Mouse (Mus musculus) kidney, postnatal 0 days (tissue): ENCODE measurements at regions not wholly inside any gene's neighbourhood (a gene's known extent, or its start where the extent isn't known, plus 50 kb on each side); places are given as distances from the start of the nearest gene placed in this dataset.
A peak's percentile ranks its signal among the peaks of the same experiment; 100 is the strongest.

Experiments
- ATAC-seq: fragments of 200-750 bp; cut with Nextera tagmentation; replicated peaks from 2 replicates; pipeline ENCODE4 v1.8.0; 2017; ENCODE audit warnings: low read depth, moderate number of reproducible peaks, moderate TSS enrichment, moderate library complexity; ENCODE audit not compliant: low FRiP score
- DNase-seq: peaks from one replicate; pipeline ENCODE4 v3.0.0-alpha.2; 2016; ENCODE audit warnings: low spot score
- H3K27ac ChIP-seq: fragments of 300-500 bp; sonication (generic); 2 replicates; pipeline ENCODE4 v1.5.1; 2014; ENCODE audit warnings: mild to moderate bottlenecking
- H3K27me3 ChIP-seq: fragments of 300-500 bp; sonication (generic); 2 replicates; pipeline ENCODE4 v1.6.1; 2014; ENCODE audit warnings: low read length, mixed read lengths; ENCODE audit not compliant: insufficient read depth
- H3K36me3 ChIP-seq: fragments of 300-500 bp; sonication (generic); 2 replicates; pipeline ENCODE4 v1.6.1; 2014; ENCODE audit warnings: low read length, mixed read lengths; ENCODE audit not compliant: insufficient read depth
- H3K4me1 ChIP-seq: fragments of 300-500 bp; sonication (generic); replicated peaks from 2 replicates; pipeline ENCODE4 v1.6.1; 2014; ENCODE audit warnings: antibody characterized with exemption, low read length, mixed read lengths; ENCODE audit not compliant: insufficient read depth
- H3K4me2 ChIP-seq: fragments of 300-500 bp; sonication (generic); 2 replicates; pipeline ENCODE4 v1.6.1; 2014; ENCODE audit warnings: mild to moderate bottlenecking, low read length, moderate library complexity, mixed read lengths
- H3K4me3 ChIP-seq: fragments of 300-500 bp; sonication (generic); replicated peaks from 2 replicates; pipeline ENCODE4 v1.5.1; 2014; ENCODE audit warnings: low read depth, low read length
- H3K9ac ChIP-seq: fragments of 300-500 bp; sonication (generic); 2 replicates; pipeline ENCODE4 v1.6.1; 2014; ENCODE audit warnings: low read depth, low read length
- H3K9me3 ChIP-seq: fragments of 300-500 bp; sonication (generic); replicated peaks from 2 replicates; pipeline ENCODE4 v1.6.1; 2016; ENCODE audit warnings: low read length, inconsistent platforms, mixed read lengths
- CTCF ChIP-seq: IDR thresholded peaks from 2 replicates; pipeline ENCODE4 v1.5.1; 2016; ENCODE audit warnings: antibody characterized with exemption, low read depth, mild to moderate bottlenecking, moderate library complexity
- WGBS: fragments of 180-500 bp; shearing (Covaris S2); extraction: QIAGEN DNeasy Blood & Tissue Kit; methylation state at CpG from one replicate; pipeline ENCODE4 v1.1.7; 2014; 5-methylcytosine and 5-hydroxymethylcytosine counted together

- Histone ChIP-seq H3K36me3 (no peaks in the 10 kb centered on the region), H3K9ac (no peak overlapping the region), H3K9me3 (no peaks in the 10 kb centered on the region; the same call in 1 of the 2 replicates), H3K27me3 (no peaks in the 10 kb centered on the region), H3K4me2 (no peak overlapping the region), H3K4me1 (no peaks in the 10 kb centered on the region), H3K4me3 (no peak overlapping the region), H3K27ac (no peak overlapping the region)
- ATAC-seq (no peak), DNase-seq (no peak)
- no peak for TF ChIP-seq CTCF
- 90% methylated on average over 7 of the region's 7 CpGs for WGBS
Observed at GRCm38 (mm10) chr12:109993410-109993809, 285.5 kb upstream of the Dio3 start.

- no peak for ATAC-seq
Observed at GRCm38 (mm10) chr12:110002717-110003116, 276.2 kb upstream of the Dio3 start.

GRCm38 (mm10) chr12:110009136-110009535, 269.7 kb upstream of the Dio3 start:
- H3K9ac ChIP-seq, result no peak overlapping the region
- ATAC-seq (no peak), DNase-seq (no peak)
- H3K4me2 ChIP-seq, result no peak overlapping the region
- H3K36me3 ChIP-seq, result no peaks in the 10 kb centered on the region
- 58% methylated on average over 4 of the region's 4 CpGs for WGBS
- peak; percentile 49 for TF ChIP-seq CTCF
- no peak overlapping the region for H3K27ac ChIP-seq
- H3K4me1 ChIP-seq, result no peaks in the 10 kb centered on the region
- H3K9me3 ChIP-seq, result no peaks in the 10 kb centered on the region
- no peaks in the 10 kb centered on the region for H3K27me3 ChIP-seq
- H3K4me3 ChIP-seq, result no peak overlapping the region

More at GRCm38 (mm10) chr12:110002717-110003116, 276.2 kb upstream of the Dio3 start:
- H3K4me3 ChIP-seq, result no peak overlapping the region
- no peaks in the 10 kb centered on the region for H3K9me3 ChIP-seq
- H3K36me3 ChIP-seq, result no peaks in the 10 kb centered on the region
- H3K27me3 ChIP-seq, result no peaks in the 10 kb centered on the region
- no peak overlapping the region for H3K4me2 ChIP-seq
- 91% methylated on average over 2 of the region's 2 CpGs for WGBS
- no peak for DNase-seq
- no peaks in the 10 kb centered on the region for H3K4me1 ChIP-seq
- no peak overlapping the region for H3K9ac ChIP-seq
- TF ChIP-seq CTCF, result no peak
- H3K27ac ChIP-seq, result no peak overlapping the region

GRCm38 (mm10) chr12:110020541-110021470, 258.1 kb upstream of the Dio3 start:
- H3K27ac ChIP-seq, result 0 out of 2 replicates have a peak overlapping the region, but pooled peaks have one; percentile 1
- no peaks in the 10 kb centered on the region for H3K9me3 ChIP-seq
- 26% methylated on average over 19 of the region's 19 CpGs for WGBS
- H3K27me3 ChIP-seq, result no peaks in the 10 kb centered on the region
- no peaks in the 10 kb centered on the region for H3K36me3 ChIP-seq
- no peaks in the 10 kb centered on the region for H3K4me1 ChIP-seq
- peak; percentile 72 for DNase-seq
- H3K4me3 ChIP-seq, result no peak overlapping the region
- ATAC-seq, result no peak
- TF ChIP-seq CTCF, result no peak
- H3K9ac ChIP-seq, result no peak overlapping the region
- no peak overlapping the region for H3K4me2 ChIP-seq

GRCm38 (mm10) chr12:110021690-110022089, 257.2 kb upstream of the Dio3 start:
- ATAC-seq, result no peak
- no peak overlapping the region for H3K27ac ChIP-seq
- DNase-seq, result no peak
- no peak overlapping the region for H3K4me3 ChIP-seq
- no peak overlapping the region for H3K9ac ChIP-seq
- no peak for TF ChIP-seq CTCF
- no peaks in the 10 kb centered on the region for H3K36me3 ChIP-seq
- no peak overlapping the region for H3K4me2 ChIP-seq
- no peaks in the 10 kb centered on the region for H3K27me3 ChIP-seq
- no peaks in the 10 kb centered on the region for H3K9me3 ChIP-seq
- no peaks in the 10 kb centered on the region for H3K4me1 ChIP-seq
- 55% methylated on average over 12 of the region's 12 CpGs for WGBS

GRCm38 (mm10) chr12:110022631-110023030, 256.2 kb upstream of the Dio3 start:
- ATAC-seq, result no peak

More at GRCm38 (mm10) chr12:110022631-110023030, 256.2 kb upstream of the Dio3 start:
- Histone ChIP-seq H3K9ac (no peak overlapping the region), H3K9me3 (no peaks in the 10 kb centered on the region), H3K4me2 (no peak overlapping the region), H3K27me3 (no peaks in the 10 kb centered on the region), H3K27ac (no peak overlapping the region), H3K4me1 (no peaks in the 10 kb centered on the region), H3K36me3 (no peaks in the 10 kb centered on the region), H3K4me3 (no peak overlapping the region)
- no peak for DNase-seq
- WGBS, result 50% methylated on average over 6 of the region's 6 CpGs
- no peak for TF ChIP-seq CTCF
